Mouse (Mus musculus) Patski (cell line): ENCODE data around the gene Clp1. TPM values are rescaled to one million over a fixed set of nuclear protein-coding genes. Genes with fewer than 3 reads are reported as not detected.
"Not testable (repeated sequence)": the region's sequence is repeated elsewhere in the genome, so short reads cannot be mapped to it uniquely, and the experiment has no call there.

ENCODE experiments used
- ATAC-seq: fragments of 100-300 bp; one replicate; pipeline ENCODE4 v1.8.0; 2021
- CTCF ChIA-PET: fragments of 350-600 bp; sonication (Branson Sonifier 250); formaldehyde crosslinking; loops from one replicate; lab custom pipeline; 2022; ENCODE audit warnings: inconsistent platforms; lab: Charles Lee
- POLR2A ChIA-PET: fragments of 350-600 bp; sonication (Branson Sonifier 250); formaldehyde crosslinking; loops from one replicate; lab custom pipeline; 2022; ENCODE audit warnings: antibody characterized with exemption, inconsistent platforms; lab: Charles Lee
- DNase-seq: peaks from one replicate; pipeline ENCODE4 v3.0.0-alpha.2; 2011; ENCODE audit warnings: low read depth, low spot score
- H3K27me3 ChIP-seq: fragments of 371-371 bp; one replicate; pipeline ENCODE4 v1.5.1; 2021
- CTCF ChIP-seq: fragments of 100-300 bp; IDR thresholded peaks from one replicate; pipeline ENCODE4 v1.5.1; 2021
- in situ Hi-C: fragments of 300-500 bp; cut with MboI; formaldehyde crosslinking; loops from 3 replicates; pipeline ENCODE4 v1.11.1; 2018; ENCODE audit warnings: low pct_unique_long_range_greater_than_20kb, mixed read lengths
- polyA plus RNA-seq: library from polyadenylated mRNA; unstranded; gene quantifications from one replicate; pipeline ENCODE4 v1.2.3, GENCODE M21; 2021

Clp1 gene
- polyA plus RNA-seq, 1 experiment from 2014 or later: 11.9 TPM

- in situ Hi-C loops: loop anchor here (10.0 kb wide), 1 partner anchor 332 kb away; no protein-coding TSS in a partner anchor
- POLR2A ChIA-PET: no interaction called here
- no peak for TF ChIP-seq CTCF
- ATAC-seq (no peak), DNase-seq (no peak)
- H3K27me3 ChIP-seq: no peaks in the 10 kb centered on the region
- CTCF ChIA-PET: interaction anchor here (0.9 kb wide), 1 partner anchor 26 kb away, joined by 3 read pairs; no protein-coding TSS in a partner anchor
Observed at GRCm38 (mm10) chr2:84732394-84732793, 5.2 kb upstream of the Clp1 start.

GRCm38 (mm10) chr2:84731206-84731605, 4.1 kb upstream of the Clp1 start:
- H3K27me3 ChIP-seq: no peaks in the 10 kb centered on the region
- DNase-seq (no peak), ATAC-seq (no peak)
- in situ Hi-C loops: loop anchor here (10.0 kb wide), 1 partner anchor 334 kb away; no protein-coding TSS in a partner anchor
- ChIA-PET POLR2A (no interaction called here), CTCF (no interaction called here)
- no peak for TF ChIP-seq CTCF

GRCm38 (mm10) chr2:84728191-84728590, 1.0 kb upstream of the Clp1 start:
- DNase-seq, in situ Hi-C loops, CTCF ChIA-PET, POLR2A ChIA-PET, ATAC-seq, H3K27me3 ChIP-seq: not testable (repeated sequence)

GRCm38 (mm10) chr2:84726716-84727115, 434 bp downstream of the Clp1 start:
- no peak for TF ChIP-seq CTCF
- ChIA-PET POLR2A (interaction anchor here (0.8 to 1.6 kb wide), 4 partner anchors 7 to 17 kb away, joined by 3 to 7 read pairs (median 4); partner anchors contain the start of genes Gm19426 and Ypel4), CTCF (no interaction called here)
- ATAC-seq (no peak), DNase-seq (no peak)
- no peaks in the 10 kb centered on the region for H3K27me3 ChIP-seq
- in situ Hi-C loops: no loop called here

GRCm38 (mm10) chr2:84725770-84726169, 1.4 kb downstream of the Clp1 start:
- in situ Hi-C loops: no loop called here
- ATAC-seq (no peak), DNase-seq (no peak)
- ChIA-PET CTCF (no interaction called here), POLR2A (interaction anchor here (1.3 kb wide), 1 partner anchor 8 kb away, joined by 3 read pairs; the partner anchor contains the start of gene Ypel4)
- no peaks in the 10 kb centered on the region for H3K27me3 ChIP-seq
- no peak for TF ChIP-seq CTCF

GRCm38 (mm10) chr2:84723856-84724255, 3.3 kb downstream of the Clp1 start:
- CTCF ChIA-PET: interaction anchor here (0.6 kb wide), 1 partner anchor 19 kb away, joined by 3 read pairs; no protein-coding TSS in a partner anchor
- ATAC-seq: no peak
- no peak for DNase-seq
- H3K27me3 ChIP-seq: no peaks in the 10 kb centered on the region
- TF ChIP-seq CTCF: no peak
- POLR2A ChIA-PET: interaction anchor here (0.5 kb wide), 1 partner anchor 50 kb away, joined by 3 read pairs; no protein-coding TSS in a partner anchor
- in situ Hi-C loops: no loop called here

- POLR2A ChIA-PET: interaction anchor here (1.6 kb wide), 1 partner anchor 14 kb away, joined by 5 read pairs; no protein-coding TSS in a partner anchor
- H3K27me3 ChIP-seq: no peaks in the 10 kb centered on the region
- DNase-seq: no peak
- no peak for TF ChIP-seq CTCF
- CTCF ChIA-PET: no interaction called here
- in situ Hi-C loops: no loop called here
- ATAC-seq: no peak
Observed at GRCm38 (mm10) chr2:84721182-84721581, 6.0 kb downstream of the Clp1 start.

GRCm38 (mm10) chr2:84720718-84721117, 6.4 kb downstream of the Clp1 start:
- no peak for ATAC-seq
- CTCF ChIA-PET: no interaction called here

GRCm38 (mm10) chr2:84717357-84717756, 9.8 kb downstream of the Clp1 start:
- H3K27me3 ChIP-seq: no peaks in the 10 kb centered on the region
- TF ChIP-seq CTCF: no peak
- ChIA-PET CTCF (no interaction called here), POLR2A (interaction anchor here (0.6 to 1.6 kb wide), 2 partner anchors 9 to 1102 kb away, joined by 3 to 4 read pairs; no protein-coding TSS in a partner anchor)
- ATAC-seq (no peak), DNase-seq (no peak)
- in situ Hi-C loops: no loop called here

More at GRCm38 (mm10) chr2:84720718-84721117, 6.4 kb downstream of the Clp1 start:
- POLR2A ChIA-PET: interaction anchor here (1.6 kb wide), 1 partner anchor 14 kb away, joined by 5 read pairs; no protein-coding TSS in a partner anchor
- no peak for TF ChIP-seq CTCF
- no peak for DNase-seq
- in situ Hi-C loops: no loop called here
- H3K27me3 ChIP-seq: no peaks in the 10 kb centered on the region

DNA sequence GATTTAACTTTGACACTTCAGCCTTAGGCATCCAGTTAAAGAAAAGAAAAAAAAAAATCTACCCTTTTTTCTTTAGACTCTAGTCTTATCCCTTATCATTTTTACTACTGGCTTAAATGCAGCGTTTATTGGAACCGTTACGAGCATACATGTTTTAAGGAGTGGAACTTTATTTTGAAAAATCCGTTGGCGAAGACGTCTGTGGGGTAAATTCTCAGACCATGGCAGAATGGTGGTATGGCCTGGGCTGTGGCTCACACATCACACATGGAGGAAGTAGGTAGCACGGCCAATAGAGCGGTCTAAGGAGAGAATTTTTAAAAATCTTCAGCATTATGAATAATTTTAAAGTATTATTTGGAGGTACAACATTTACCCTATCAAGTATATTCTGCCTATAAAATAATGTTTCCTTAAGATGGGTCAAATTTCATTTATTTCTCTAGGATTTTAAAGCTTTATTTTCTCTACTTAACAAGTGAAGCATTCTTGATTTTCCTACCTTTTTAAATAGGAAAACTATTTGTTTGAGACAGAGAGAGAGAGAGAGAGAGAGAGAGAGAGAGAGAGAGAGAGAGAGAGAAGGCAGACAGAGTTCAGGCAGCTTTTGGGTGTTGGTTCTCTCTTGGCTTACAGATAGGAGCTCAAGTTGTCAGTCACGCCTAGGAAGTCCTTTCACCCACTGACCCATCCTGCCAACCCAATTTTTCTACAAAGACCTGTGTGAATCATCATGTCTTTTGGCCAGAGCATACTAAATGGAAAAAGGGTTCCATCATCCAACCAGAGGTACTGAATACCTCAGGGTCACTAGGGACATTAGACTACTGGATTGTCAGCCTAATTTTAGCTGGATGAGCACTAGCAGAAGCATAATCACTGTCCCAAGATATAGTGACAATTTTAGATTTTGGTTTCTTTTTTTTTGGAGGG, 10.5 kb downstream of the Clp1 start:
- no peak for DNase-seq
- no peak for ATAC-seq
- no peaks in the 10 kb centered on the region for H3K27me3 ChIP-seq
- CTCF ChIA-PET: interaction anchor here (0.9 kb wide), 1 partner anchor 42 kb away, joined by 4 read pairs; no protein-coding TSS in a partner anchor
- TF ChIP-seq CTCF: no peak
- POLR2A ChIA-PET: interaction anchor here (0.5 to 1.6 kb wide), 4 partner anchors 10 to 1101 kb away, joined by 3 to 4 read pairs (median 3); no protein-coding TSS in a partner anchor
- in situ Hi-C loops: no loop called here
